Mouse (Mus musculus) olfactory bulb, adult 2 months (tissue): ENCODE results near the gene Bicra. TPM values are rescaled to one million over a fixed set of nuclear protein-coding genes. Genes with fewer than 3 reads are reported as not detected.

Experiments used
- H3K27ac ChIP-seq: fragments of 200-500 bp; 2 replicates; pipeline ENCODE4 v1.5.1; 2012; ENCODE audit warnings: low read depth, low read length; ENCODE audit not compliant: insufficient read depth
- H3K4me1 ChIP-seq: fragments of 200-500 bp; 2 replicates; pipeline ENCODE4 v1.6.1; 2012; ENCODE audit warnings: low read length; ENCODE audit not compliant: control insufficient read depth, insufficient read depth
- H3K4me3 ChIP-seq: fragments of 200-500 bp; 2 replicates; pipeline ENCODE4 v1.5.1; 2012; ENCODE audit warnings: mild to moderate bottlenecking, low read depth, low read length, moderate library complexity; ENCODE audit not compliant: insufficient read depth
- CTCF ChIP-seq: fragments of 200-500 bp; IDR thresholded peaks from 2 replicates; pipeline ENCODE4 v1.5.1; 2012; ENCODE audit warnings: low read depth, mild to moderate bottlenecking, low read length, moderate library complexity; ENCODE audit not compliant: insufficient read depth
- POLR2A ChIP-seq: fragments of 200-500 bp; IDR thresholded peaks from 2 replicates; pipeline ENCODE4 v1.6.1; 2012; ENCODE audit warnings: mild to moderate bottlenecking, low read depth, low read length, moderate library complexity; ENCODE audit not compliant: insufficient read depth
- WGBS: fragments of 180-500 bp; shearing (Covaris S2); methylation state at CpG from one replicate; pipeline ENCODE4 v1.1.7; 2018; 5-methylcytosine and 5-hydroxymethylcytosine counted together
- polyA plus RNA-seq: library from polyadenylated mRNA; stranded (reverse); fragments of >200 nt; gene quantifications from 2 replicates; pipeline ENCODE4 v1.2.4, GENCODE M21; 2012; ENCODE audit warnings: low replicate concordance; ENCODE audit not compliant: missing spikeins, insufficient read depth, insufficient read length

Gene Bicra
- polyA plus RNA-seq, 1 experiment: not detected

GRCm38 (mm10) chr7:15969674-15970073 is 78.0 kb downstream of the Bicra start:
- TF ChIP-seq POLR2A (no peak), CTCF (no peak)
- WGBS: 79% methylated on average over 3 of the region's 3 CpGs
- Histone ChIP-seq H3K27ac (no peak overlapping the region), H3K4me3 (no peak overlapping the region), H3K4me1 (peaks cover 4% of the 10 kb centered on the region; the same call in 1 of the 2 replicates)

GRCm38 (mm10) chr7:15968322-15968721 is 79.4 kb downstream of the Bicra start:
- WGBS: 88% methylated on average over 8 of the region's 8 CpGs
- TF ChIP-seq CTCF: no peak
- no peak for TF ChIP-seq POLR2A
- Histone ChIP-seq H3K4me1 (peaks cover 5% of the 10 kb centered on the region; the same call in 1 of the 2 replicates), H3K4me3 (no peak overlapping the region), H3K27ac (no peak overlapping the region)

GRCm38 (mm10) chr7:15967312-15967711 is 80.4 kb downstream of the Bicra start, which contains the start of gene Ehd2:
Gene Ehd2, minus strand, starts transcription at chr7:15967567.
- under 1% methylated on average over 22 of the region's 22 CpGs for WGBS
- no peak for TF ChIP-seq POLR2A
- peak; percentile 95 for TF ChIP-seq CTCF

GRCm38 (mm10) chr7:15966489-15966888 is 81.2 kb downstream of the Bicra start:
- no peak overlapping the region for H3K4me3 ChIP-seq
- no peak overlapping the region for H3K27ac ChIP-seq
- peaks cover 21% of the 10 kb centered on the region for H3K4me1 ChIP-seq
- TF ChIP-seq POLR2A (no peak), CTCF (no peak)
- 87% methylated on average over 3 of the region's 3 CpGs for WGBS

More at GRCm38 (mm10) chr7:15967312-15967711, 80.4 kb downstream of the Bicra start, which contains the start of gene Ehd2:
- no peak within 1 kb of the TSS for H3K27ac ChIP-seq
- H3K4me1 ChIP-seq: peaks cover 15% of the 10 kb centered on the region
- peak within 1 kb of the TSS; percentile 50 for H3K4me3 ChIP-seq

- TF ChIP-seq CTCF (no peak), POLR2A (no peak)
Observed at GRCm38 (mm10) chr7:15963798-15964652, 83.7 kb downstream of the Bicra start.

GRCm38 (mm10) chr7:15962311-15963288 is 85.1 kb downstream of the Bicra start:
- Histone ChIP-seq H3K27ac (no peak overlapping the region), H3K4me3 (no peak overlapping the region), H3K4me1 (peaks cover 27% of the 10 kb centered on the region)
- TF ChIP-seq CTCF (no peak), POLR2A (no peak)
- 20% methylated on average over 12 of the region's 12 CpGs for WGBS

More at GRCm38 (mm10) chr7:15963798-15964652, 83.7 kb downstream of the Bicra start:
- Histone ChIP-seq H3K27ac (no peak overlapping the region), H3K4me3 (no peak overlapping the region), H3K4me1 (peaks cover 27% of the 10 kb centered on the region)
- WGBS: 82% methylated on average over 32 of the region's 32 CpGs

- no peak overlapping the region for H3K4me3 ChIP-seq
- WGBS: 88% methylated on average over 7 of the region's 7 CpGs
- TF ChIP-seq CTCF: no peak
- TF ChIP-seq POLR2A: no peak
- peaks cover 23% of the 10 kb centered on the region for H3K4me1 ChIP-seq
- H3K27ac ChIP-seq: no peak overlapping the region
Observed at GRCm38 (mm10) chr7:15961798-15962197, 85.9 kb downstream of the Bicra start.

GRCm38 (mm10) chr7:15961239-15961638 is 86.5 kb downstream of the Bicra start:
- Histone ChIP-seq H3K4me3 (no peak overlapping the region), H3K4me1 (peaks cover 23% of the 10 kb centered on the region), H3K27ac (no peak overlapping the region)
- 60% methylated on average over 4 of the region's 4 CpGs for WGBS
- TF ChIP-seq CTCF: no peak
- TF ChIP-seq POLR2A: no peak
